Mouse (Mus musculus): Measurements from ENCODE around the gene 2610318N02Rik.

Gene 2610318N02Rik

DNA sequence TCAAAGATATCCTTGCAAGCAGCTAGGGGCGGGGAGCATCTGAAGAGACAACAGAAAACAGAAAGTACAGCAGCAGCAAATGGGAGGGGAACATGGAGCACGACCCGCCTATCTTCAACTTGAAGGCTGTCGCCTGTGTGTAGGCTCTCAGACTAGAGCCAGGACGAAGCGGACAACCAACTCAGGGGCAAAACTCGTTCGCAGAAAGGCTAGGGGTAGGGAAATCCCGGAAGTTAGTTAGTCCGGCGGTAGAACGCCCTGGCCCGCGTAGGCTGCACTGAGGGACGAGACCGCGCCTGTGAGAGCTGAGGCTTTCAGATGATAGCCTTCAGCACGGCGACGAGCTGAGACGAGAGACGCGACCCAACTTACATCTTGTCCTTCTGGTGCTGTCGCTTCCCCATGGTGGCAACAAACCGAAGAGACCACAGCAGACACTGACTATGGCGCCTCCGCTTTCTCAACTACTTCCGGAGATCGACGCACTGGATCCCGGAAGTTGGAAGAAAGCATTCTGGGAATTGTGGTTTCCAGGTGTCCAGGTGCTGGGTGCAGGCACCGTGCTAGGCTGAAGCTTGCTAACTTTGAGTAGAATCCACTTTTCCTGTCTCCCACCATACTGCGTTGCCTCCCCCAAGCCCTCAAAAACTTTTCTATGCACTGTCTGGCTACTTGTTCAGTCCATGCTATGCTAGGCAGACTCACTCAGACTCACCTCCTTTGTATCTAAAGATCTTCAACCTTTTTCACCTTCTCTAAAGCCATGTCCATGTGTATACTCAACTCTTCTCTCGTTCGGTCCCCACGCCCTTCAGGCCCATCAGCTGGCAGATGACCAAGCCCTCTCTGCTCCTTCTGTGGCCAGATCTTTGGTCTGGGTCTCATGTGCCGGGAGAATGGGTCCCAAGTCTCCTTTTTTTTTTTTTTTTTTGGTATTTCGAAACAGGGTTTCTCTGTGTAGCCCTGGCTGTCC lies 13.9 kb downstream of the 2610318N02Rik start, which contains the start of gene Ppil2:
Ppil2 (minus strand) TSS at position 487 of the 973 bp plus-strand sequence.
- no peak for DNase-seq (ENCODE audit: low read depth)

DNA sequence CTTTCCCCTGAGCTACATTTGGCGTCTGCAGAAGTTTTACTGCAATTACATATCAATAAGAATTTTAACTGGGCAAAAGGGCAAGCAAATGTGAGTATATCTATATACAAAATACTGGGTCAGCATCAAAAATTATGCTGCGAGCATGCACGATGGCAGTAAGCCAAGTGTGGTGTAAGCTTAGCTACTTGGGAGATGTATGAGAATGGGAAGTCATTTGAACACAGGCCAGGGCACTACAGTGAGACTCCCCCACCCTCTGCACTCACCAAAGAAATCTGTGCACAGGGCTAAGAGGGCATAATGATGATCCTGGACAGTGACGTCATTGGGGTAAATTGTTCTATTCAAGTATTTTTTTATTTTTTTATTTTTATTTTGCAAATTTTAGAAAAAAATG lies 20.4 kb downstream of the 2610318N02Rik start:
- no peak for DNase-seq (ENCODE audit: low read depth)

DNA sequence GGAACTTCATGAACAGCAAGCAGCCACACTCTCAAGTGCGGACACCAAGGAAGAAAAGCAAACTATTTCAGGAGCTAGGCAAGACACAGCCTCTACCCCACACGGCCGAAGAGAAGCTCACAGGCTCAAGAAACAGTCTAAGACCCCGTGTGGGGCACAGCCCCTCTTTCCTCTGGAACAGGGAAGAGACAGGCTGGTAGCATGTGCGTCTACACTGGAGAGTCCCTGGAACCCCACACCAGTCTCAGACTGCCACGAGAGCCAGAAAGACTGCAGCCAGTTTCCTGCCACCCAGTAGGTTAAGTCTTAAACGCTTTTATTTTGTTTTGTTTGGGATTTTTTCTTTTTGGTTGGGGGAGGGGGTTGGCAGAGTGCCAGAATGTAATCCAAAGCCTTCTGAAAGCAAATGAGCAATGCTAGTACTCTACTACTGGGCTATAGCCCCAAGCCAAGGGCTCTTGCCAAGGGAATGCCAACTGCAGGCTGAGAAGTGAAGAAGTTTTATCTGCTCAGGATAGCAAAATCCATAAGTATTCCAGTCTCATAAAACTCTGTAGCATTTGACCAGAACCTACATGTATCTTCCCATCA lies 22.2 kb downstream of the 2610318N02Rik start:
- no peak for DNase-seq (ENCODE audit: low read depth)

DNA sequence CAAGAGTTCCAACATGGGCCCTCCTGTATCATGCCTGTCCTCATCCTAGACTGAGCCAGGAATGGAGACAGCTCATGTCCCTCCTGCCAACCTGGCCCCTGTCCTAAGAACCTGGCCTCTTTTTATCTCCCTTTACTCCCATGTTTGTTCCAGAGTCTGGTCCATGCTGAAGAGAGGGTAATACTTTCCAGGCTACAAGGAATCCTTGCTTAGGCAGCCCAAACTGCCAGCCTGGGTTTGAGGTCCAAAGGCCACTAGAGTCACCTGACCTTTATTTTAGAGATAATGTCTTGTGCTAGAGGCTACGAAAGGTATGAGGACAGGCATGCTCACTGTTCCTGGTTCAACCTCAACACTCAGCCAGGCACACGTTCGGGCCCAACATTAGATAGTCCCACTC lies 28.0 kb downstream of the 2610318N02Rik start:
- DNase-seq (ENCODE audit: low read depth) = no peak

DNA sequence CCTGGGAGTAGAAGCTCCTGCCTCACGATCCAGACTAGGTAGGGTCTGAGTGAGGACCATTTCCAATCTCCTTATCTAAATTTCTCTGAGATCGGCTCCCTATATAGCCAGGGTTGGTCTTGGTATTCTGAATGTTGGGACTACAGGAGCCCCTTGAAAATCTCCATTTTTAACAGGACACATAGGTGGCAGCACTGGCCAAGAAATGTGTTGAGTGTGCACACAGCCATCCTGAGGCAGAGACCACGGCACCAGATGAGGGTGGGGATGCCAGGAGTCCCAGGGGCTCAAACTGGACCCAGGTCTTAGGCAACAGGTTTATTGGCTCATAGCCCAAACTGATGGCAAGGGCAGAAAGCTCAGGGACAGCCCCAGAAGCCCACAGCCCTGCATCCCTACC lies 36.6 kb downstream of the 2610318N02Rik start:
- DNase-seq (ENCODE audit: low read depth) = no peak

DNA sequence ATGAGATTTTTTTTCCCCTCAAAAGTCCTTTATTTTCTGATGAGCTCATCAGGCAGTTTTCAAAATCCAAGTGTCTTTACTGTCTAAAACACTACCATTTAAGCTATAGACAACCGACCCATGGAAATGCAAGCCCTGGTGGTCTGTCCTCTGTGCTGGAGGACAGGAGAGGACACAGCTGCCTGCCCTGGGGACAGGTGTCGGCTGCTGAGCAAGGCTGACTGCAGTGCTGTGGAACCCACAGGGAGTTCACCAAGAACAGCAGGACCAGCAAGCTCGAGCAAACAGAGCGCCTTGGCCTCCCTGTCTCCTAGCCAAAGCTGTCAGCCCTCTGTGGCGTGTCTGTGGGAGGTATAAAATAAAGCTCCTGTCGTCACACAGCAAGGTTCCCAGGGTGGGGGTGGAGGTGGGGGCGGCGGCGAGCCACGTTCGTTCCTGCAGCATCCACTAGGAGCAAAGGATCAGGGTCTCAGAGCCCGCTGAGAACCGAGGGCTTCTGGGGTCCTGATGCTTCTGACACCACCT lies 38.2 kb downstream of the 2610318N02Rik start:
- DNase-seq (ENCODE audit: low read depth) = no peak

DNA sequence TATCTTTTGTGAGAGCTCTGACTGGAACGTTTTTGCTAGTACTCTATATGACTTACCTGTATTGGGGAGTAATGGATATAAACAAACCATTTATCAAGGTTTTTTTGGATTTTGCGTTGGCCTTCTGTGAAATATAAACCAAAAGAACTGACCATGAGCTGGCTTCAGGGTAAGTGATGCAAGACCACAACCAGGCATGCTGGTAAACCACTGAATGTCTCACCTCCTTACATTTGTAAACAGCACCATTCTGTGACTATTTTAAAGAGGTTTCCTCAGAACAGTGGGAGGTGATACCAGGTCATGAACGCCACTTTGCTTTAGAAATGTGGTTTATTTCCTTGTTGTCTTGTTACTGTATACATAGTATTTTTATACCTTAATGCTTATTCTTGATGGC lies 38.7 kb downstream of the 2610318N02Rik start:
- DNase-seq (ENCODE audit: low read depth) = no peak

DNA sequence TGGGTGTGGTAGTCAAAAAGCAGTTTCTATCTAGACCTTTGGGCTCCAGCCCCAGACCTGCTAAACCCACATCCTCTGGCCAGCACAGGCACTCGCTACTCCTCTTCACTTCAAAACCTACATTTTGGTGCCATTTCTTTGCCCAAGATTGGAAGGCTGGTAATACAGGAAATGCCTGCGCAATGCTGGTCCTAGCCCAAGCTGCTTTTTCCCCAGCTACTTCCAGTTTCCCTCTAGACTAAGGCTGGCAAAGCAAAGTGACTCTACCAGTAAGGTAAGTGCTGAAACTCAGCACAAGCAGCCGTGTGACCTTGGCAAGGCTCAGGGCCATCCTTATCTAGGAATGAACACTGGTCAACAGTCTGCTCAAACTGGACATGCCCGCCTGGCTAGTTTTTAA lies 39.3 kb downstream of the 2610318N02Rik start:
- DNase-seq (ENCODE audit: low read depth) = no peak

DNA sequence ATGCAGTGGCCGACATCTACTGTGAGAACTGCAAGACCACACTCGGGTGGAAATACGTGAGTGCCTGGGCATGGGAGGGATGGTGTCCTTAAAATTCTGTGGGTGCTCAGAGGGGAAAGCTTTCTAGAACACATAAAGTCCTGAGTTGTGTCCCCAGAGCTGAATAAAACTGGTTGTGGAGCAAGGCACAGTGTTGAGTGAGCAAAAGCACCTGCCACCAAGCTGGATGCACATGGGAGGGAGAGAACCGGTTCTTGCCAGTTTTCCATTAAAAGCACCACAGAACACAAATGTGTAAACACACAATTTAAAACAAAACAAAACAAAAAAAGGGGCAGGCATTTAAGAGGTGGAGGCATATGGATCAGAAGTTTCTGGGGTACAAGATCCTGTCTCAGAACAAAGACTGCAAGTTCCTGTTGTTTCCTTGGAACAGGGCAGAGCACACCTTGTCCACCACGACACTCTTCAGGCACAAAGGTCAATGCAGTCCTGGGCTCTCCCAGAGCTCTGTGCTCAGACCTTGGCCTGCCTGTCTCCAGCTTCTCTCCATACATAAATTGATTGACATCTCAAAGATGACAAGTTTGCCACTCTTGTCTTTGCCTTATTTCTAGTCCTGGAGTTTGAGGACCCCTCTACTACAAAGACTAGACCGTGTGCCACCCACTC lies 42.7 kb downstream of the 2610318N02Rik start:
- no peak for DNase-seq (ENCODE audit: low read depth)

DNA sequence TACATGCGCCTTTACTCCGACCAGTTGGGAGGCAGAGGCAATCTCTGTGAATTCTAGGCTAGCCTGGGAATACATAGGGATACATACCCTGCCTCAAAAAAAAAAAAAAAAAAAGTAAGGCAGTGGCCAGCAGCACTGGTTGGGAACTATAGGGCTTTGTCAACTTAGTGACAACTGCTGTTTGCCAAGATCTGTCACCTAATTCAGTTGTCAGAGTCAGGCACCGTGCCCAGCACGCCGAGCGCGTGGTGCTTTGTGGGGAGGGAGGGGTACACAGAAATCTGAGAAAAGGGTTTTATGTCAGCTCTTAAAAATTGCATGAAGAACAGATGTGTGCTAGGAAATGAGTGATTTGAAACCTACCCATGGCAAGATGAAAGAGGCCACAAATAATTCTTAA lies 46.9 kb downstream of the 2610318N02Rik start:
- DNase-seq (ENCODE audit: low read depth) = no peak

DNA sequence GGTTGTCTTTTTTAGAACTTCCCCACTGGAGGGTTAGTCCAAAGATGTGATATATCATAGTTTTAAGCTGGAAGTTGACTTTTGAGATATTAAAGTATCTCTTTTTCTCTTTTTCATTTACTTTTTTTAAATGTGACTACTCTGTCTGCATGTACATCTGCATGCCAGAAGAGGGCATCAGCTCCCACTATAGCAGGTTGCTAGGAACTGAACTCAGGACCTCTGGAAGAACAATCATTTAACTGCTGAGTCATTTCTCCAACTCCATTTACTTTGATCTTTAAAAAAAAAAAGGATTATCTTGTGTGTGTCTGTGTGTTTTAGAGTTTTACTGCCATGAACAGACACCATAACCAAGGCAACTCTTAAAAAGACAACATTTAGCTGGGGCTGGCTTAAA lies 48.1 kb downstream of the 2610318N02Rik start:
- no peak for DNase-seq (ENCODE audit: low read depth)

DNA sequence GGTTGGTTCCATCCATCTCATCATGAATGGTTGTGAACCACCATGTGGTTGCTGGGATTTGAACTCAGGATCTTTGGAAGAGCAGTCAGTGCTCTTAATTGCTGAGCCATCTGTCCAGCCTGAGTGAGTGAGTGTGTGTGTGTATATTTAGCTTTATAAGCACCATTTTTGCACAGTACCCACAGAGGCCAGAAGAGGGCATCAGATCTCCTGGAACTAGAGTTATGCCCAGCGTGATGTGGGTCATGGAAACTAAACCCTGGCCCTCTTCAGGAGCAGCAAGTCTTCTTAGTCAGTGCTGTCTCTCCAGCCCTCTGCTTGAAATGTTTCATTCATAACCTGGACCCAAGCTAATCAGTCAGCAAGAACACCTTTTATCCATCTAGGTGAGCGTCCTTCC lies 48.7 kb downstream of the 2610318N02Rik start:
- DNase-seq (ENCODE audit: low read depth) = no peak

DNA sequence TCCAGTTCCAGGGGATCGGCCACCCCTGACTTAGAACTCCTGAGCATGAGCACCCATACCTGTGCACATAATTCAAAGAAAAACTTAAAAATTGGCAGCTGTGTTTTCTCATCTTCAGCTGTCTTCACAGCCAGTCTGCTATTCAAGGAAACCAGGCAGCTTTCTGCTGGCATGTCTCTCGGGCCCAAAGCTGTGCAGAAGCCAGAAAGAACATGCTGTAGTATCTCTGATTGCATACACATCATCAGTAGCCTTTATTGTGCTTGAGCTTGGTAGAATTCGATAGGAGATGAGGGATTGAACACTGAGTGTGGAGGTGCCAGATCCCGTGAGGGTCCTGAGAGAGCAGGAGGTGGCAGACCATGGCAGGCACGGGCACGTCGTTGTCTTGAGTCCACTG lies 52.0 kb downstream of the 2610318N02Rik start:
- no peak for DNase-seq (ENCODE audit: low read depth)

DNA sequence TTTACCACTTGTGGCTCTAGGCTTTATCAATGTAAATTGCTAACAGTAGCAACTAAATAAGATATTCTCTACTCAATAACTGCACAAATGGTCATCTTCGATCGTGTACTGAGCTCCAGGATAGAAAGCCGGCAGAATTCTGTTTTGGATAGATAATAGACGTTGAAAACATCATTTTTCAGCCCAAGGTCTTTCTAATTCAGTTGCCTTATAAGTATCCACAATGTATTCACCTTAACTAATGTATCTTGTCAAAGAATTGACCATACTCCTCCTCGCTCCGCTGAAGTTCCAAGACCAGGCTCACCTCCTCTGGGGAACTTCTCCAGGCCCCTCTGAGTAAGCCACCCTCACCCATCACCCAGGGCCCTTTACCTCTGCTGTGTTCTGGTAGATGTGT lies 54.3 kb downstream of the 2610318N02Rik start:
- DNase-seq (ENCODE audit: low read depth) = no peak

DNA sequence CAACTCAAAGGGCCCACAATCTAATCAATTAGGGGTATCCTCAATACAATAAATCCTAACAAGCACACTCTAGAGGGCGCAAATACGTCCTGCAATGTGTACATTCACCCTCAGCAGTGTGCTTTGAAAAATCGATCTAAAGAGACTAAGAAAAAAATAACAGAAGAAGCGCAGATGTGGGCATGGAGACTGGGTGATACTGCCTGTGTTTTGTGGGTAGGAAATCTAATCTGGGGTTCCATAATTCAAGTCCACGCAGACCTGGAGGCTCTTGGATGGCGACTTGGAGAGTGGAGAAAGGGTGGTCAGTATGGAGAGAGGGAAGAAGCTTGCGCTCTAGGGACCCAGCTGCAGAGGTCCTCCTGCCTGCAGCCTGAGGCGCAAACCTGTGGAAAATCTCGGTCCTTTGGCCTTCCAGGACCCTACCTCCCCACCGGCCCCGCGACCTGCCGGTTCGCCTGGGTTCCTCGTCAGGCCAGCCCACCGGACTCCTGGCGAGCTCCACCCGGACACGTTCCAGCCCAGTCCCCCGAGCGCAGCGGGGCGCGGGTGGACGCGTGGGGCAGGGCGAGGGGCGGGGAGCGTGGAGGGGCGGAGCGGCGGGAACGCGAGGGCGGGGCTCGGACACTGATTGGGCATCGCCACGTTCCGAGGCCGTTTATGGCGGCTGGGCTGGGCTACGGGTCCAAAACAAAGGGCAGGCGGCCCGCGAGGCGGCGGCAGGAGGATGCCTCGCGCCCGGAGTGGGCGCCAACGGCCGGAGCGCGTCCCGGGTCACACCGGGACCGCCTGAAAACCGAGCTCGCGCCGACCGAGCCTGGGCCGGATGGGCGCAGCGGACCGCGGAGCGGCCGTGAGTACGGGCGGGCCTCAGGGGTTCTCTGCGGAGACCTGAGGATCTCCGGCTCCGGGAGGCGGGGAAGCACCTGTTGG lies 55.2 kb downstream of the 2610318N02Rik start, which contains the start of gene Ypel1:
Ypel1 (plus strand) TSS at position 186 of the 933 bp plus-strand sequence.
- peak; percentile 34 for DNase-seq (ENCODE audit: low read depth)

DNA sequence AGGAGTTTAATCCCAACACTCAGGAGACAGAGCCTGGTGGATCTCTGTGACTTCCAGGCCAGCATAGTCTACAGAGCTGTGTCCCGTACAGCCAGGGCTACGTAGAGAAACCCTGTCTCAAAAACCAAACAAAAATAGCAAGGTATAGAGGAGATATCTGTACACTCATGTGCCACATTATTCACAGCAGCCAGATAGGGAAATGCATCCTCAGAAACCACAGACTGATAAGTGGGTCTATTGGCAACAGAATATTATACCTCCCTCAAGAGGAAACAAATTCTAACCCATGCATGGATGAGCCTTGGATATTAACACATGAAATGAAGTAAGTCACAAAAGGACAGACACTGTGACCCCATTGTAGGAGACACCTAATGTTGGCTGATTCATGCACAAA lies 57.4 kb downstream of the 2610318N02Rik start:
- DNase-seq (ENCODE audit: low read depth) = no peak

Data from c-Kit-positive CD71-negative TER-119-negative erythroid progenitor cells, embryonic 14.5 days (primary cell).